Mouse (Mus musculus): ENCODE measurements around the gene Psmd2.

DNA sequence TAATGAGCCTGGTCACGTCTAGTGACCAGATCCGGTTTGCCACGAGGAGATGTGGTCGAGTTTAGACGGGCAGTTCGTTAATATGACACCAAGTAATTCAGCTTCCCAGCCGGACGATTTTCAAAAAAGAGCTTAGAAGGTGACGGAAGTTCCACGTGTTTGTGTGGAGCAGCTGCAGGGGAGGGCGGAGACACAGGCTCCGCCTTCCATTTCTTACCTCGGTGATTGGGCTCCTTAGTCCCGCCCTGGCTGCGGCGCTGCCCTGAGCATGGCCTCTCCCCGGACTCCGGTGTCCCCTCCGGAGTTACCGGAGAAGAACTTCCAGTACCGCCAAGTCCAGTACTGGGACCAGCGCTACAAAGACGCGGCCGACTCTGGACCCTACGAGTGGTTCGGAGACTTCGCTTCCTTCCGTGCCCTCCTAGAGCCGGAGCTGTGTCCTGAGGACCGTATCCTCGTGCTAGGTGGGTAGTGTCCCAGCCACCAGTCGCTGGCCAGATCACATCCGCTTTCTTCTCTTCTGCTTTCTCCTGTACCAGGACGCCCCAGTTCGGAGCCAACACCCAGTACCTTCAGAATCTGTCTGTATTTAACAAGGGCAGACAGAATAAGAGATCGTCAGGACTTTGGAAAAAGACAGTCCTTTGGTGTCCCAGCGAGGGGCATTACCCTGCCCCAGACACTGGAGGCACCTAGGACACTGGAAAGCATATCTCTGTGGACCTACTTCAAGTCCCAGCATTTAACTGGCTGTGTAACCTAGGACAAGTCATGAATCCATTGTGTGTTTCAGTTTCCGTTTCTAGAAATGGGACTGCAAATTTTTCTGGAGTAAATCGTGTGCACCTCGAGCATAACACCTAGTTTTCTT, 39.9 kb upstream of the Psmd2 start, which contains the start of the genes Eef1akmt4, Gm49333 and Alg3:
- TF ChIP-seq POLR2A (IDR thresholded peaks at IDR 0.05; ENCODE audit: insufficient read depth, low read depth, low read length) (peak; percentile 32; the same call in 1 of the 2 replicates), CTCF (IDR thresholded peaks at IDR 0.05; ENCODE audit: insufficient read depth, low read depth, low read length) (no peak)

Data from olfactory bulb, adult 2 months (tissue).